Mouse (Mus musculus) hindbrain, embryonic 13.5 days (tissue): Measurements from ENCODE around the gene Ip6k1. TPM values are rescaled to one million over a fixed set of nuclear protein-coding genes. Genes with fewer than 3 reads are reported as not detected.

ENCODE experiments used
- ATAC-seq: fragments of 200-750 bp; cut with Nextera tagmentation; 2 replicates; pipeline ENCODE4 v1.8.0; 2017; ENCODE audit warnings: moderate TSS enrichment; ENCODE audit not compliant: low FRiP score
- H3K27ac ChIP-seq: fragments of 300-500 bp; sonication (generic); 2 replicates; pipeline ENCODE4 v1.5.1; 2015; ENCODE audit warnings: inconsistent platforms, mild to moderate bottlenecking, moderate library complexity
- H3K27me3 ChIP-seq: fragments of 300-500 bp; sonication (generic); 2 replicates; pipeline ENCODE4 v1.6.1; 2015; ENCODE audit warnings: mild to moderate bottlenecking, inconsistent platforms
- H3K36me3 ChIP-seq: fragments of 300-500 bp; sonication (generic); 2 replicates; pipeline ENCODE4 v1.6.1; 2015; ENCODE audit warnings: mild to moderate bottlenecking, inconsistent platforms
- H3K4me1 ChIP-seq: fragments of 300-500 bp; sonication (generic); replicated peaks from 2 replicates; pipeline ENCODE4 v1.6.1; 2015; ENCODE audit warnings: inconsistent platforms
- H3K4me2 ChIP-seq: fragments of 300-500 bp; sonication (generic); 2 replicates; pipeline ENCODE4 v1.6.1; 2015; ENCODE audit warnings: inconsistent platforms, mild to moderate bottlenecking, moderate library complexity
- H3K4me3 ChIP-seq: fragments of 300-500 bp; sonication (generic); 2 replicates; pipeline ENCODE4 v1.5.1; 2015; ENCODE audit warnings: mild to moderate bottlenecking, inconsistent platforms
- H3K9ac ChIP-seq: fragments of 300-500 bp; sonication (generic); 2 replicates; pipeline ENCODE4 v1.6.1; 2015; ENCODE audit warnings: mild to moderate bottlenecking, inconsistent platforms
- H3K9me3 ChIP-seq: fragments of 300-500 bp; sonication (generic); 2 replicates; pipeline ENCODE4 v1.6.1; 2016; ENCODE audit warnings: inconsistent platforms
- WGBS: fragments of 180-500 bp; shearing (Covaris S2); methylation state at CpG from one replicate; pipeline ENCODE4 v1.1.7; 2015; 5-methylcytosine and 5-hydroxymethylcytosine counted together
- polyA plus RNA-seq: library from polyadenylated mRNA; unstranded; fragments of >200 nt; fragmentation: Nextera tagmentation; extraction: Ambion mirVana; gene quantifications from 2 replicates; pipeline ENCODE4 v1.2.1, GENCODE M21; 2015

Gene Ip6k1
- polyA plus RNA-seq, 1 experiment from 2014 or later = 103 TPM

DNA sequence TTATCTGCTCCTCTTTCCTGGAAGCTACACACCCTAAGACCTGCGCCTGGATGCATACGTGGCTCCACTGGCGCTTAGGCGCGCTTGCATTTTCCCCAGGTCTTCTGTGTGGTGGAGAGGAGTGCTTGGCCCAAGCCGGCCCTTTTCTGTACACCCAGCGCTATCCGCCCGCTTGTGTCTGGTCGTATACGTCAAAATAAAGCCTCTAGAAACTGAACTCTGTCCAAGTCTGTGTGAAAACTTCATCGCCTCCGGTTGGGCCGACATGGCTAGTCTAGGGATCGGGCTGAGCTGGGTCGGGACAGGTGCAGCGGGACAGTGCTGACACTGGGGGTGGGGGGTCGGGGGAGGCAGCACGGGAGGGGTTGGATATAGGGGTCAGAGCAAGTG lies 46.3 kb downstream of the Ip6k1 start:
- no peaks in the 10 kb centered on the region for H3K9me3 ChIP-seq
- peak; percentile 55 for ATAC-seq
- peak overlapping the region; percentile 79 for H3K27ac ChIP-seq
- H3K36me3 ChIP-seq = peaks cover 54% of the 10 kb centered on the region
- peaks cover 41% of the 10 kb centered on the region for H3K4me1 ChIP-seq
- H3K27me3 ChIP-seq = no peaks in the 10 kb centered on the region
- peak overlapping the region; percentile 74 for H3K4me3 ChIP-seq
- 2% methylated on average over 19 of the region's 19 CpGs for WGBS
- H3K4me2 ChIP-seq = peak overlapping the region; percentile 96
- peak overlapping the region; percentile 67 for H3K9ac ChIP-seq

DNA sequence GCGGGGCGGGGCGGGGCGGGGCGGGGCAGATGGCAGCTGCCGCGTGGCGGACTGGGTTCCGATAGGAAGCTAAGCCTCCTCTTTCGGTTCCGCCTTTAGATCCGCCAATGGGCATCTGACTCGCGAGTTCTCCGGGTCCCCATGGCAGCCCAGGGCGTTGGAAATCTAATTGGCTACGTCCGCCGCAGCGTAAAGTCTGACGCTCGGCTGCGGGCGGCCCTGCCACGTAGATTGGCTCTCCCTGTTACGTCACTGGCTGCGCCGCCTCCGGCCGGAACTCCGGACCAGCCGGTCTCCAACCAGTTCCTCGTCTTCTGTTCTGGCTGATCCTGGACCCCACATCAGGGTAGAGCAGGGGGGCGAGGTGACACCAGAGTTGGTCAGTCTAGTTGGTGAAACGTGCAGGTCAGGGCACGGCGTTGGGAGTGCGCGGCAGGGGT lies 46.7 kb downstream of the Ip6k1 start, which contains the start of gene Gmppb:
Gene Gmppb (plus strand): TSS at position 227 of the 440 bp plus-strand sequence.
- Histone ChIP-seq H3K27me3 (no peaks in the 10 kb centered on the region), H3K4me2 (peak within 1 kb of the TSS; percentile 96), H3K27ac (peak within 1 kb of the TSS; percentile 83), H3K9me3 (no peaks in the 10 kb centered on the region), H3K4me1 (peaks cover 41% of the 10 kb centered on the region), H3K4me3 (peak within 1 kb of the TSS; percentile 74), H3K36me3 (peaks cover 59% of the 10 kb centered on the region), H3K9ac (peak within 1 kb of the TSS; percentile 84)
- under 1% methylated on average over 30 of the region's 39 CpGs for WGBS
- peak; percentile 96 for ATAC-seq

DNA sequence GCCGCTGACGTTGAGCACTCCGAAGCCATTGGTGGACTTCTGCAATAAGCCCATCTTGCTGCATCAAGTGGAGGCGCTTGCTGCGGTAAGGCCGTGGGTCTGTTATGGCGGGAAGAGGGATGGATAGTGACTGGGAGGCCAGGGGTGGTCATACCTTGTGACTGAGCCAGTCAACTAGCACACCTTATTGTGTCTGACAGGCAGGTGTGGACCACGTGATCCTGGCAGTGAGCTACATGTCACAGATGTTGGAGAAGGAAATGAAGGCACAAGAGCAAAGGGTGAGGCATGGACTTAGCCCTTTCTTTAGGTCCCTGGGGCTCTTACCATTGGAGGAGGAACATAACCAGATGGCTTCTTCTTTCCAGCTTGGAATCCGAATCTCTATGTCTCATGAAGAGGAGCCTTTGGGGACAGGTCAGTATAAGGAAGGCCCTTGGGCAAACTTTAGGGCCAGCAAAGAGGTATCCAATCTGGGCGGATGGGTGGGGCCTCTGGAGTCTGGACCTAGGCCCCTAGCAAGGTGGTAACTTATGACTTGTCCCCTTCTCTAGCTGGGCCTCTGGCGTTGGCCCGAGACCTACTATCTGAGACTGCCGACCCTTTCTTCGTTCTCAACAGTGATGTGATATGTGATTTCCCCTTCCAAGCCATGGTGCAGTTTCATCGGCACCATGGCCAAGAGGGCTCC lies 47.4 kb downstream of the Ip6k1 start:
- no peaks in the 10 kb centered on the region for H3K27me3 ChIP-seq
- peaks cover 63% of the 10 kb centered on the region for H3K36me3 ChIP-seq
- no peak; the same call in none of the 2 replicates for ATAC-seq
- H3K9ac ChIP-seq = peak overlapping the region; percentile 84
- 43% methylated on average over 15 of the region's 15 CpGs for WGBS
- H3K4me3 ChIP-seq = peak overlapping the region; percentile 74
- H3K9me3 ChIP-seq = no peaks in the 10 kb centered on the region
- H3K4me1 ChIP-seq = peaks cover 41% of the 10 kb centered on the region
- peak overlapping the region; percentile 96 for H3K4me2 ChIP-seq
- peak overlapping the region; percentile 83 for H3K27ac ChIP-seq

DNA sequence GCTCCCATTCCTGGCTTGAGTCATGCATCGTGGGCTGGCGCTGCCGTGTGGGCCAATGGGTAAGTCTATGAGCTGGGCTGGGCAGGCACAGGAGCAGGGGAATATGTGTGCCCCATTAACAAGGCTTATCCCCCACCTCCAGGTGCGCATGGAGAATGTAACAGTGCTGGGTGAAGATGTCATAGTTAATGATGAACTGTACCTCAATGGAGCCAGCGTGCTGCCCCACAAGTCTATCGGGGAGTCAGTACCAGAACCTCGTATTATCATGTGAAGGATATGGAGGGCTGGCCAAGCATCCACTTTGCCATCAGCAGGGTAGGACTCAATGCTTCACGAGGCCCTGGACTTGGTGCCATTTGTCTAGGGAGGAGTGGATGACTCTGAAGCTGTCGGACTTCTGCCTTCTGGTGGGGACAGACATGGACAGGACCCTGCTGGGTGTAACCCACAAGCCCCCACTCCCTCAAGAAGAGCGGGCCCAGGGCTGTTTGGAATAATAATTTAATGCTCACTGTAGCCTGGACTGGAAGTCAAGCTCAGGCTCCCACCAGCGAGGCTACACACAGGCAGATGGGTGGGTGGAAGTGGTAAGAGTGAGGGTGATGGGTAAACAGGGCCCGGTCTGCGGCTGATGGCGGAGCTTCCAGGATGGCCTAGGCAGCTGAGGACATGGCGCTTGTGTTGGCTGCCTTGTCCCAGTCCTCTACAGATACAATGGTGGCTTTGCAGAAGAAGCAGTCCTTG lies 49.1 kb downstream of the Ip6k1 start:
- Histone ChIP-seq H3K4me1 (peaks cover 41% of the 10 kb centered on the region), H3K4me2 (no peak overlapping the region), H3K27me3 (no peaks in the 10 kb centered on the region), H3K9me3 (no peaks in the 10 kb centered on the region), H3K36me3 (peaks cover 63% of the 10 kb centered on the region), H3K27ac (no peak overlapping the region), H3K9ac (no peak overlapping the region; the same call in 1 of the 2 replicates), H3K4me3 (no peak overlapping the region)
- no peak for ATAC-seq
- 96% methylated on average over 15 of the region's 15 CpGs for WGBS

DNA sequence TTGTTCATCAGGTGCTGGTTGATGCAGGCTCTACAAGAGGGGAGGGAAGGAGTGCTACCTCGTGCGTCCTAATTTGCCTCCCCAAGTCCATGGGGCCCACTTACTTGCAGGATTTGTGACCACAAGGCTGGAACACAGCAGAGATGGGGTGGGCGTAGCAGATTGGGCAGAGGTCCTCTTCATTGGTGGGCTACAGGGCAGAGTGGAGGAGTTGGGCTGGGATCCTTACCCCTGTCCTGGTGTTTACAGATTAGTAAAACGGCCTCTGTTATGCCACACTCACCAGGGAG lies 49.6 kb downstream of the Ip6k1 start:
- Histone ChIP-seq H3K9ac (no peak overlapping the region; the same call in 1 of the 2 replicates), H3K27me3 (no peaks in the 10 kb centered on the region), H3K4me2 (no peak overlapping the region), H3K27ac (no peak overlapping the region), H3K36me3 (peaks cover 63% of the 10 kb centered on the region), H3K4me3 (no peak overlapping the region), H3K4me1 (peaks cover 41% of the 10 kb centered on the region), H3K9me3 (no peaks in the 10 kb centered on the region)
- no peak for ATAC-seq
- WGBS = 76% methylated on average over 4 of the region's 4 CpGs

DNA sequence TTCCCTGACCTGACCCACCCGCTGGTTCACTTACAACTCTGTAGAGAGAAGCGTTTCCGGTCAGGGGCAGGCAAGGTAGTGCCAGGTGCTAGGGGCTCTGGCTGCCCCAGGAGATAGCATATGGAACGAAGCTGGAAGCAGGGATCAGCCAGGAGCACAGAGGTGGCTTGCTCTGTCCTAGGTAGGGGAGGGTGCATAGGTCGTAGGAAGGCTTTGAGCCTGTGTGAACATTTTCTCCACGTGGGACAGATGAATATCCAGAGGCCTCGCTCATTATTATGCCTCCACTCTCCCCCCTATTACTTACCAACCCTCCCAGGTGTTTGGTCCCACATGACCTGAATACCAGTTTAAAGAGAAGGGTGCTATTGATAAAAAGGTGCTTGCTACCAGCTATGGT lies 50.1 kb downstream of the Ip6k1 start:
- Histone ChIP-seq H3K9ac (no peak overlapping the region), H3K4me3 (no peak overlapping the region), H3K9me3 (no peaks in the 10 kb centered on the region), H3K36me3 (peaks cover 63% of the 10 kb centered on the region), H3K27me3 (no peaks in the 10 kb centered on the region), H3K27ac (peak overlapping the region; percentile 23; the same call in 1 of the 2 replicates), H3K4me1 (peaks cover 40% of the 10 kb centered on the region), H3K4me2 (no peak overlapping the region)
- ATAC-seq = no peak
- 73% methylated on average over 7 of the region's 7 CpGs for WGBS

DNA sequence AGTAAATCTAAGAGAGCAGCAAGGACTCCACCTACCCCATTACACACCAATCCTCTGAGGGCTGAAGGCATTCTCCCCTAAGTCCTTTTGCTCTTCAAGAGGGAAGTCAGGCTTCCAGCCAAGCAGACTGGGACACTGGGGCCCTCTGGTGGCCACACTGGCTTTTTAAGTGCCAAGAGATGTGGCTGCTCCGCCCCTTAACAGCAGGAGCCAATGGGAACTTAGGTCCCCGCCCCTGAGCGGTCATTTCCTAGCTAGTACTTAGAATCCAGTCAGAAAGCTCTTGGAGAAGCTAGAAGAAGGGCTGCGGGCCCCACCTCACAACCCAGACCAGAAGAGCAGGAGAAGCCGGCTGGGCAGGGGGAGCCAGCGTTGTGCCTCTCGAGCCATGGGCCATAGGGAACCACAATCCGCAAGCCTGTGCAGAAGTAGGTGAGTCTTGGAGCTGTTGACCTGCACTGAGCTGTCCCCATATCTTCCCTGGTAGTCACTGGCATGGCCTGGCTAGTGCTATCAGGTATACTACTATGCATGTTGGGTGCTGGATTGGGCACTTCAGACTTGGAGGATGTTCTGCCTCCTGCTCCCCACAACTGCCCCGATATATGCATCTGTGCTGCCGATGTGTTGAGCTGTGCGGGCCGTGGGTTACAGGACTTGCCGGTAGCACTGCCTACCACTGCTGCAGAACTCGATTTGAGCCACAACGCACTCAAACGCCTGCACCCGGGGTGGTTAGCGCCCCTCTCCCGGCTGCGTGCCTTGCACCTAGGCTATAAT lies 50.8 kb downstream of the Ip6k1 start, which contains the start of gene Amigo3:
Gene Amigo3 (plus strand): TSS at position 275 of the 780 bp plus-strand sequence.
- Histone ChIP-seq H3K4me1 (peaks cover 33% of the 10 kb centered on the region), H3K4me2 (peak within 1 kb of the TSS; percentile 36), H3K36me3 (peaks cover 65% of the 10 kb centered on the region), H3K27ac (peak within 1 kb of the TSS; percentile 23; the same call in 1 of the 2 replicates), H3K27me3 (no peaks in the 10 kb centered on the region), H3K9me3 (no peaks in the 10 kb centered on the region), H3K4me3 (no peak within 1 kb of the TSS), H3K9ac (peak within 1 kb of the TSS; percentile 29; the same call in 1 of the 2 replicates)
- 0 out of 2 replicates have a peak, but pooled peaks have one; percentile 18 for ATAC-seq
- WGBS = 59% methylated on average over 20 of the region's 20 CpGs

DNA sequence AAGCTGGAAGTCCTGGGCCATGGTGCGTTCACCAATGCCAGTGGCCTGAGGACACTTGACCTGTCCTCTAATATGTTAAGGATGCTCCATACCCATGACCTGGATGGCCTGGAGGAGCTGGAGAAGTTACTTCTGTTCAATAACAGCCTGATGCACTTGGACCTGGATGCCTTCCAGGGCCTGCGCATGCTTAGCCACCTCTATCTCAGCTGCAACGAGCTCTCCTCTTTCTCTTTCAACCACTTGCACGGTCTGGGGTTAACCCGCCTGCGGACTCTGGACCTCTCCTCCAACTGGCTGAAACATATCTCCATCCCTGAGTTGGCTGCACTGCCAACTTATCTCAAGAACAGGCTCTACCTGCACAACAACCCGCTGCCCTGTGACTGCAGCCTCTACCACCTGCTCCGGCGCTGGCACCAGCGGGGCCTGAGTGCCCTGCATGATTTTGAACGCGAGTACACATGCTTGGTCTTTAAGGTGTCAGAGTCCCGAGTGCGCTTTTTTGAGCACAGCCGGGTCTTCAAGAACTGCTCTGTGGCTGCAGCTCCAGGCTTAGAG lies 51.4 kb downstream of the Ip6k1 start:
- Histone ChIP-seq H3K36me3 (peaks cover 72% of the 10 kb centered on the region), H3K27ac (no peak overlapping the region), H3K9me3 (no peaks in the 10 kb centered on the region), H3K4me2 (no peak overlapping the region), H3K9ac (0 out of 2 replicates have a peak overlapping the region, but pooled peaks have one; percentile 24), H3K4me1 (peaks cover 27% of the 10 kb centered on the region), H3K4me3 (no peak overlapping the region), H3K27me3 (no peaks in the 10 kb centered on the region)
- ATAC-seq = no peak
- WGBS = 93% methylated on average over 15 of the region's 15 CpGs

DNA sequence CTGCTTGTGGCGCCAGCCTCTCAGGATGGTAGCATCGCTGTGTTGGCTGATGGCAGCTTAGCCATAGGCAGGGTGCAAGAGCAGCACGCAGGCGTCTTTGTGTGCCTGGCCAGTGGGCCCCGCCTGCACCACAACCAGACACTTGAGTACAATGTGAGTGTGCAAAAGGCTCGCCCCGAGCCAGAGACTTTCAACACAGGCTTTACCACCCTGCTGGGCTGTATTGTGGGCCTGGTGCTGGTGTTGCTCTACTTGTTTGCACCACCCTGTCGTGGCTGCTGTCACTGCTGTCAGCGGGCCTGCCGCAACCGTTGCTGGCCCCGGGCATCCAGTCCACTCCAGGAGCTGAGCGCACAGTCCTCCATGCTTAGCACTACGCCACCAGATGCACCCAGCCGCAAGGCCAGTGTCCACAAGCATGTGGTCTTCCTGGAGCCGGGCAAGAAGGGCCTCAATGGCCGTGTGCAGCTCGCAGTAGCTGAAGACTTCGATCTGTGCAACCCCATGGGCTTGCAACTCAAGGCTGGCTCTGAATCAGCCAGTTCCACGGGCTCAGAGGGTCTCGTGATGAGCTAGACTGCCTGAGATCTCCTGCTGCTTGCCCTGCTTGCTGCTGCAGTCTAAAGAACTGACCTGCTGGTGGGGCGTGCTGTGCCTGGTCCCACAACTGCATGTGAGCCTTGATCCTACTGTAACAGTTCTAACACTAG lies 52.2 kb downstream of the Ip6k1 start:
- Histone ChIP-seq H3K4me1 (peaks cover 25% of the 10 kb centered on the region), H3K4me2 (no peak overlapping the region), H3K27me3 (no peaks in the 10 kb centered on the region), H3K36me3 (peaks cover 79% of the 10 kb centered on the region), H3K9me3 (no peaks in the 10 kb centered on the region), H3K27ac (no peak overlapping the region), H3K9ac (peak overlapping the region; percentile 24; the same call in 1 of the 2 replicates), H3K4me3 (no peak overlapping the region)
- WGBS = 91% methylated on average over 22 of the region's 22 CpGs
- no peak for ATAC-seq

DNA sequence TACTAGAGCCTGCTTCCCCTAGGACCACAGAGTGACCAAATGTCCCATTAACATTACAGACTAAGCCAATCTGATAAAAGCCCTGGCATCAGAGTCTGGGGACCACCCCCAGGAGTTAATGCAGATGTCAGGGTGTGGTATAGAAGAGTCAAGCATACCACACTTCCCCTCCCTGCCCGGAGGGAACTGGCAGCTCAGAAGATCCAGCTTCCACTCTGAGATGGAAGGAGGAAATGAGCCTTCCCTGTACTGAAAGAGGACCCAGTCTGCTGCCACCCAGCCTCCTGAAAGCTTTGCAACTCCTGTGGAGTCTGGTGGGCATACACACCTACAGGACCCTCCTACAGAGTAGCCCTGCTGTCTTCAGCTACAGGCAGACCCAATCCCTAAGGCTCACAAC lies 52.8 kb downstream of the Ip6k1 start:
- peaks cover 20% of the 10 kb centered on the region for H3K4me1 ChIP-seq
- 76% methylated on average over 1 of the region's 1 CpGs for WGBS
- H3K4me2 ChIP-seq = no peak overlapping the region
- H3K27ac ChIP-seq = no peak overlapping the region
- no peaks in the 10 kb centered on the region for H3K9me3 ChIP-seq
- no peak overlapping the region for H3K9ac ChIP-seq
- H3K36me3 ChIP-seq = peaks cover 85% of the 10 kb centered on the region
- H3K4me3 ChIP-seq = no peak overlapping the region
- ATAC-seq = no peak
- H3K27me3 ChIP-seq = no peaks in the 10 kb centered on the region

DNA sequence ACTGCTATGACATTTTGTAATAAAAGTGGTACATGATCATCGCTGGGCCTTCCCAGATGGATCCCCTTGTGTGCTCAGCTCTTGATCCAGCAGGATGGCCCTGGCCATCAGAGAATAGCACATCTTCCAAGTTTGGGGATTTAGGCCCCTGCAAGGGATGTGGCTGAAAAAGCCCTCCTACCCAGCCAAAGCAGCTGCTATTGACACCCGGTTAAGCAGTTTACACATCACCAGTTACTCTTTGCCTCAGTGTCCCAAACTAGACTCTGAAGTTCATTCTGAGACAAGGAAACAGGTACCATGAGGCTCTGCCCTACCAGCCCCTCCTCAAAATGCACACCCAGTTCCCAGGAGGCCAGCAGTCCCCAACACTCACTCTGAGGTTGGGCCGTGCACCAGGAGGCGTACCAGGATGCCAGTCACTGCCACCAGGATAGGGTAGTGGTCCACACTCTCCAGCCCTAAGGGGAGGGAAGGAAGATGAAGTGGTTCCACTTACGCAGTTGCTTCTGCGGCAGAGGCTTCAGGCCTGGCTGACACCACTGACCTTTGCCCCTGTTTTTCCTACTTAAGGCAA lies 53.4 kb downstream of the Ip6k1 start:
- Histone ChIP-seq H3K36me3 (peaks cover 88% of the 10 kb centered on the region), H3K4me3 (no peak overlapping the region)
- WGBS = 89% methylated on average over 6 of the region's 6 CpGs

More for the DNA sequence above, 53.4 kb downstream of the Ip6k1 start:
- Histone ChIP-seq H3K27me3 (no peaks in the 10 kb centered on the region), H3K9ac (no peak overlapping the region), H3K9me3 (no peaks in the 10 kb centered on the region), H3K4me1 (peaks cover 13% of the 10 kb centered on the region), H3K4me2 (no peak overlapping the region), H3K27ac (no peak overlapping the region)
- ATAC-seq = no peak
